Mouse (Mus musculus) spleen, postnatal 14 days (tissue): ENCODE data around the gene Zfp990.
"Not testable (repeated sequence)": the region's sequence is repeated elsewhere in the genome, so short reads cannot be mapped to it uniquely, and the experiment has no call there.

Source experiments
- DNase-seq, 2 experiments: peaks; one replicate each; pipeline ENCODE4 v3.0.0; 2021 to 2022; ENCODE audit warnings: low spot score in 2 of 2

Zfp990 gene

GRCm38 (mm10) chr4:145510459-145510858, at the start of gene Zfp990:
TSS of gene Zfp990 (plus strand) at chr4:145510759.
- not testable (repeated sequence) for DNase-seq

- not testable (repeated sequence) for DNase-seq
Observed at GRCm38 (mm10) chr4:145463553-145464253, 46.9 kb upstream of the Zfp990 start.

- no peak for DNase-seq
Observed at GRCm38 (mm10) chr4:145478128-145478527, 32.4 kb upstream of the Zfp990 start.

GRCm38 (mm10) chr4:145480699-145481098, 29.9 kb upstream of the Zfp990 start:
- DNase-seq: not testable (repeated sequence)

GRCm38 (mm10) chr4:145489396-145489795, 21.2 kb upstream of the Zfp990 start:
- DNase-seq: no peak

- no peak for DNase-seq
Observed at GRCm38 (mm10) chr4:145492132-145492531, 18.4 kb upstream of the Zfp990 start.

GRCm38 (mm10) chr4:145493316-145493715, 17.2 kb upstream of the Zfp990 start:
- not testable (repeated sequence) for DNase-seq

GRCm38 (mm10) chr4:145514637-145515036, 4.1 kb downstream of the Zfp990 start:
- DNase-seq: not testable (repeated sequence)

- not testable (repeated sequence) for DNase-seq
Observed at GRCm38 (mm10) chr4:145515776-145516565, 5.4 kb downstream of the Zfp990 start.

GRCm38 (mm10) chr4:145517391-145517790, 6.8 kb downstream of the Zfp990 start:
- DNase-seq: not testable (repeated sequence)

GRCm38 (mm10) chr4:145543861-145544260, 33.3 kb downstream of the Zfp990 start:
- DNase-seq: not testable (repeated sequence)

- DNase-seq: not testable (repeated sequence)
Observed at GRCm38 (mm10) chr4:145545106-145545505, 34.5 kb downstream of the Zfp990 start.

- not testable (repeated sequence) for DNase-seq
Observed at GRCm38 (mm10) chr4:145545734-145546349, 35.3 kb downstream of the Zfp990 start.

GRCm38 (mm10) chr4:145546477-145546876, 35.9 kb downstream of the Zfp990 start:
- DNase-seq: not testable (repeated sequence)

GRCm38 (mm10) chr4:145556680-145557079, 46.1 kb downstream of the Zfp990 start:
- DNase-seq: no peak

GRCm38 (mm10) chr4:145559505-145560099, 49.0 kb downstream of the Zfp990 start:
- DNase-seq: no peak

GRCm38 (mm10) chr4:145564111-145564821, 53.7 kb downstream of the Zfp990 start:
- no peak for DNase-seq

- not testable (repeated sequence) for DNase-seq
Observed at GRCm38 (mm10) chr4:145570461-145570860, 59.9 kb downstream of the Zfp990 start.

- DNase-seq: not testable (repeated sequence)
Observed at GRCm38 (mm10) chr4:145576623-145577022, 66.1 kb downstream of the Zfp990 start.

- DNase-seq: not testable (repeated sequence)
Observed at GRCm38 (mm10) chr4:145580333-145580732, 69.8 kb downstream of the Zfp990 start.

- DNase-seq: not testable (repeated sequence)
Observed at GRCm38 (mm10) chr4:145585078-145585477, 74.5 kb downstream of the Zfp990 start, which contains the start of gene Gm13212. TSS of gene Gm13212 (plus strand) at chr4:145585166.
